Mouse (Mus musculus): ENCODE measurements at regions not wholly inside any gene's neighbourhood (a gene's known extent, or its start where the extent isn't known, plus 50 kb on each side); places are given as distances from the start of the nearest gene placed in this dataset.

DNA sequence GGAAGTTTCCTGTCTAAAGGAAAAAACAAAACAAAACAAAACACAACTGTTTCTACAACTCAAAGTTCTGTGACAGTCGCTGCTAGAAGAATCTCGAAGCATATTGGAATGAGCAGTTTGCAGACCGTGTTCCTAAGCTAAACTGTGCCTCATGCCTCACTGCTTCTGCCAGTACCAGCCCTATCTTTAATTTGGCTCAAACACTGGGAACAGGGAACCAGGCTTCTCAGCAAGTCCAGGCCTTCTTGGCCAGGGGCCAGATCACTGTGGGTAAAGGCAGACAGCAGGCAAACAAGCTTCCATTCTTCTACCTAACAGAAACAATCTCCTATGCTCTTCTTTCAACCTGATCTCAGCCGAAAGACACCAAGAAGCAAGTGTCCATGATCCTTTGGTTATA, 56.5 kb downstream of the Tmsb4x start:
- intact Hi-C loops (cut with DNase I) = loop anchor here (10.0 kb wide), 1 partner anchor 52 kb away; the partner anchor contains the start of gene Tmsb4x

DNA sequence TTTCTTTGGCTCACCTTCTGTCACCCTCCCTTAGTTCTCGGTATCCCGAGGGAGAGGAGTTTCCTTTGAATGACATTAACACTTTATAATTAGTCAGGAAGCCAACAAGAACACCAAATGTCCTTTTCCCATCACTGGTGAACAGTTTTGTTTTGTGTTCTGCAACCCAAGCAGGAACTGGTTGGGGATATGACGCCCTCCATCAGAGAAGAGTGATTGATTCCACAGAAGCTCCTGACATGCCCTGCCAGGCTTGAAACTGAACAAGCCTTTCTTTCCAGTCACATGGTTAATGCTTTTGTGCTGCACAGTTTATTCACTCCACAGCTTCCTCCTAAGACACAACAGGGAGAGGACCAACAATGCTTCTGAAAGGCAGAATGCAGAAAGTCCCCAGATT, 57.8 kb downstream of the Tmsb4x start:
- peak overlapping the region; percentile 75 for H3K27ac ChIP-seq
- intact Hi-C loops (cut with DNase I) = loop anchor here (10.0 kb wide), 1 partner anchor 53 kb away; the partner anchor contains the start of gene Tmsb4x
- peak; percentile 18 for DNase-seq
- no peak for TF ChIP-seq CTCF (IDR thresholded peaks at IDR 0.05)
- H3K4me3 ChIP-seq = no peak overlapping the region

More for the DNA sequence above, 56.5 kb downstream of the Tmsb4x start:
- Histone ChIP-seq H3K27ac (peak overlapping the region; percentile 66), H3K4me3 (no peak overlapping the region)
- peak; percentile 49 for DNase-seq
- TF ChIP-seq CTCF (IDR thresholded peaks at IDR 0.05) = no peak

DNA sequence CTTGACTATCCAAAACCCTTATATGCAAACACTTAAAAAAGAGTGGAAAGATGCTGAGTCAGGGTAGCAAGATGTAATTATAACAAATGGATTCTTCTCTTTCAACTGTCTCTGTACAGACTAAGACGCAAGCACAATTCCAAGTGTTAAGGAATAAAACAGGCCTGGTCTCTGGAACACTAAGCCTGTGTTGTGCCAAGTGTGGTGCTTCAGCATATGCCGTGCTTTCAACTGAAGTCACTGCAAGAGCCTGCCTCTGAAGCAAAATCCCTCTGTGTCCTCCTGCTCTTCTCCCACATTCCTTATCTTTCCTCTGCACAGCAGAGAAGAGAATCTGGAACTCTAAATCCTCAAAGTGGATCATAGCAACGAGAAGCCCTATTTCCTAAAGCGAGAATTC, 59.7 kb downstream of the Tmsb4x start:
- no peak for TF ChIP-seq CTCF (IDR thresholded peaks at IDR 0.05)
- Histone ChIP-seq H3K27ac (no peak overlapping the region), H3K4me3 (no peak overlapping the region)
- intact Hi-C loops (cut with DNase I) = loop anchor here (5.0 kb wide), 1 partner anchor 42 kb away; no protein-coding TSS in a partner anchor
- DNase-seq = no peak

DNA sequence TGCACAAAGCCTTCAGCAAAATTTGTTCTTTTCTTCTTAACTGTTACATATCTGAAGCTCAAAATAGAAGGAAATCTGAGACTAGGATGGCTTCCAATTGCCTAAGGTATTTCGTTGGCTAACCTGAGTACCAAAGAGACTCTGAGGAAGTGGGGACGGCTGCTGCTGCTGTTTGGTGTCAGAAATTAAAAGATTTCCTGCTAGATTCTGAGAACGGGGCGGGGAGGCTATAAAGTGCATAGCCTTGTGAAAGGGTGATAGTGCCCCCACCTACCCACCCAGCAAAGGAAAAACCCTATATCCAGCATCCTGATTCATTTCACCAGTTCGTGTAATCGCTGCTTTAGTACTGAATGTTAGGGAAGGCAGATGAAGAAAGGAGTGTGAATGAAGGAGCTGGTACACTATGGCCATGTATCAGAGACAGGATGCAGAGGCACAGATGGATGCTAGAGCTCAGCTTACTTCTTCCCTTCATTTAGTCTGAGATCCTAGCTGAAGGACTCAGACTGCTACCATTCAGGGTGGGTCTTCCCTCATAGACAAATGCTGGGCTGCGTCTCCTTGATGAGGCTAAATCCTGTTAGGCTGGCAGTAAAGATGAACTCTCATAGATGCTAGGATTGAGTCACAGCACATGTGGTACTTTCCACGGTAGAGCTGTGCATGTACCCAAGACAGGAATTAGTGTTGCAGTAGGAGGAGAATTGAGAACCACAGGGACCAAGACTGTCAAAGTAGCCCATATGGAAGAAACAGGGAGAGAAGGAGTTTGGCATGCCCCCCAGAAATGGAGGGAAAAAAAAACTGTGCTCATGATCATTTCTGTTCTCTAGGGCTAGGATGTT, 62.4 kb downstream of the Tmsb4x start:
- Histone ChIP-seq H3K27ac (peak overlapping the region; percentile 43; the same call in 1 of the 2 replicates), H3K4me3 (no peak overlapping the region)
- DNase-seq = no peak
- TF ChIP-seq CTCF (IDR thresholded peaks at IDR 0.05) = no peak
- intact Hi-C loops (cut with DNase I) = loop anchor here (5.0 kb wide), 1 partner anchor 39 kb away; no protein-coding TSS in a partner anchor

DNA sequence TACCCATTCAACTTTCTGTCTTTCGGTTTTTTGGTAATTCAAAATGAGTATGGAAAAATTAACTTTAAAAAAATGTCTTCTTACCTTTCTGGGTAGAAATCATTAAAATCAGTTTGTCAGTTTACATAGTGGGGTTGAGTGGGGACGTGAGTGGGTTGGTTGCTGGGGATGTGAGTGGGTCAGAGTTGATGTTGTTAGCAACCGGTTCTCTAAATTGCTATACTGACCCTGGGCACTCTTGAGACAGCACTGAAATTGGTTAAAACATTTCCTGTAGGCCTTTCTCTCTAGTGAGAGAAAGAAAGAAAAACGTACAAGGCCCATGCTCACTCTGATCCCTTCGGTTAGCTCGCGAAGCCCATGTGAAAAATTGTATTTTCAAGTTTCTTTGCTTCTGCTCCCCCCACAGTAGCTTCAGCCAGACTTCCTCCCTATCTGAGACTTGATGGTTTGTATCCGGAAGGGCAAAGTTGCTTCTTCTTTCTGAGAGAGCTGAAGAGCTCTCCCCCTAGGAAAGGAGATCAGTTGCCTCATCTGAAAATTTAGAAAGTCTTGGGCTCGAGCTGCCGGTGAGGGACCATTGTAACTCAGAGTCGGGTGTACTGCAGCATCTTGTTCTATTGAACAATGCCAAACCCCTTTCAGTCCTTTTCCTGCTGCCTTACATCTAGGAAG, 63.5 kb downstream of the Tmsb4x start:
- intact Hi-C loops (cut with DNase I) = loop anchor here (5.0 kb wide), 1 partner anchor 38 kb away; no protein-coding TSS in a partner anchor
- no peak for DNase-seq
- TF ChIP-seq CTCF (IDR thresholded peaks at IDR 0.05) = no peak
- H3K4me3 ChIP-seq = no peak overlapping the region
- peak overlapping the region; percentile 43 for H3K27ac ChIP-seq

DNA sequence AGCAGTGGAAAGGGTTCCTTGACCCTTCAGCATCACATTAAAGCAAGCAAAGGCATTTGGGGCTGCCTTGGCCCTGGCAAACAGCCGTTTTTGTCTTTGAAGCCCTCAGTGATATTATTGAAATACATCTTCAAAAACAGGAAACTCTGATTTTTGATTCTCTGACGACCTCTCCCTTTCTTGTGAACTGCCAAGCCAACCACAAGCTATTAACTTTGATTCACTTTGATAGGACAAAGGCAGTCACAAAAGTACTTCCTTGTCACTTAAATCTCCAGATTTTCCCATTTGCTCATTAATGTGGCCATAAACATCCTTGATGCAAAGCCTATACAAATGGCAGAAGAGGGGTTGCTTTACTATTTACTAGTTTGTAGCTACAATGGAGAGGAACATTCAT, 70.0 kb downstream of the Tmsb4x start:
- DNase-seq = no peak
- Histone ChIP-seq H3K27ac (no peak overlapping the region), H3K4me3 (no peak overlapping the region)
- intact Hi-C loops (cut with DNase I) = no loop called here
- TF ChIP-seq CTCF (IDR thresholded peaks at IDR 0.05) = no peak

DNA sequence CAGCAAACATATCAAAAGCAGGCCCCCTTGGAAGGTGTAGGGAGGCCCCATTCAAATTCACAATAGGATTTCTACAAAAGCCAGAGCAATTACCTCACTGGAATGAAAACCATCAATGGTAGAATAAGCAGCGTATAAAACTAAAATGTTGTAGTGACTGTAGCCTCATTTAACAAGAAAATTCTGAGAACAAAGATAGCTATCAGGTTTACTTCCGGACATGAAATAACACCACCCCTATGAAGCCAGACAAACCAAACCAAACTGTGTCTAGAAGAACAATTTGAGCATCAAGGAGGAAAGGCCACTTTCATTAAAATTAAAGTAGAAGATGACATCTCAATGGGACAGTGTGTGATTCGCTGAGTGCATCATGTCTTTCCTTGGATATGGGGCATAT, 74.9 kb downstream of the Tmsb4x start:
- intact Hi-C loops (cut with DNase I) = no loop called here
- H3K27ac ChIP-seq = no peak overlapping the region

DNA sequence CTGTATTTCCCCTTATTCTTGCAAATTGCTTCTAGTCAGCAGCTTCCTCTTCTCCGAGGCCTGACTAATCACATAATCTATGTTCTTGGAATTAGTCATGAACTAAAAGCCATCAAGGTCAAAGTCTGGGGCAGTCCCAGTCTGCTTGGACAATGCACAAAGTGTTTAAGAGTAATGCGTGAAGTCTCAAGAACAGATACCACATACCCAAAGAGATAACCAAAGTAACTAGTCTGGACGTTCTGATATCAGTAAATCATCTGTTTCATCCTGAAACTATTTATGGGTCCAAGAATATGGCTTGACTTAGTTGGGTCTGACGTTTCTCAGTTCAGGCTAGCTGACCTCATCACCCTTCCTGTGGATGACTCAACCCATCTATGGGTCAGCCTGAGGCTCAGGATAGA, 76.1 kb downstream of the Tmsb4x start:
- intact Hi-C loops (cut with DNase I) = no loop called here
- H3K4me3 ChIP-seq = no peak overlapping the region
- no peak for TF ChIP-seq CTCF (IDR thresholded peaks at IDR 0.05)
- no peak overlapping the region for H3K27ac ChIP-seq
- DNase-seq = no peak

More for the DNA sequence above, 74.9 kb downstream of the Tmsb4x start:
- TF ChIP-seq CTCF (IDR thresholded peaks at IDR 0.05) = no peak
- no peak overlapping the region for H3K4me3 ChIP-seq
- no peak for DNase-seq

DNA sequence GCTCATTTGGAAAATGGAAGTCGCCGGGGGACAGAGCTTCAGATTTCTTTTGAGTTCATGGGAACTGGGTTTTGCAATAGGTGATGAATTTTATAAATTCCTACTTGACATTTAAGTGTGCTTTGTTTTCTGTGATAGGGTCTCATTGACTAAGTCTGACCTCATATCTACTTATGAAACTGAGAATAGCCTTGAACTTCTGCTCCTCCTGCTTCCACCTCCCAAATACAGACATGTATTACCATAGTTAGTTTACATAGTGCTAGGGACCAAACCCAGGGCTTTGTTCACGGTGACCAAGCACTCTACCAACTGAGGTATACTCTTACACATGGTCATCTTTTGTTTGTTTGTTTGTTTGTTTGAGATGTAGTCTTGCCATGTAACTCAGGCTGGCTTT, 77.8 kb downstream of the Tmsb4x start:
- Histone ChIP-seq H3K4me3 (no peak overlapping the region), H3K27ac (no peak overlapping the region)
- intact Hi-C loops (cut with DNase I) = no loop called here
- no peak for DNase-seq
- TF ChIP-seq CTCF (IDR thresholded peaks at IDR 0.05) = no peak

DNA sequence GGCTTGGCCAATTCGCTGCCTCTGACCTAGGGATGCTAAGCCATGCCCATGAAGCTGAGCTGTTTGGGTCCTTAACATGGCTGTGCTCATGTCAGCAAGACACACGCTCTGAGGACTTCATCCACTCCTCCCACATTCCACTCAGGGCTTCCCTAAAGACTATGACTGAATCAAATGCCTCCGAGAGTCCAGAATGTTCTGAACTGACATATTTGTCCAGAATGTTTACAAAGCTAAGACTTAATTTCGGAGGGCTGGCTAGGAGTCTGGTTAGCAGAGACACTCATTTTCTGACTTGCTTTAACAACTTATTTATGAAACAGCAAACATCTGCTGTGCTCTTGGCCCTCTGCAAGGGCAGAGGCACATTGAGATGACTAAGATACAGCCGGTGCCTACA, 78.5 kb downstream of the Tmsb4x start:
- H3K4me3 ChIP-seq = no peak overlapping the region
- H3K27ac ChIP-seq = no peak overlapping the region
- no peak for DNase-seq
- intact Hi-C loops (cut with DNase I) = no loop called here
- TF ChIP-seq CTCF (IDR thresholded peaks at IDR 0.05) = no peak

DNA sequence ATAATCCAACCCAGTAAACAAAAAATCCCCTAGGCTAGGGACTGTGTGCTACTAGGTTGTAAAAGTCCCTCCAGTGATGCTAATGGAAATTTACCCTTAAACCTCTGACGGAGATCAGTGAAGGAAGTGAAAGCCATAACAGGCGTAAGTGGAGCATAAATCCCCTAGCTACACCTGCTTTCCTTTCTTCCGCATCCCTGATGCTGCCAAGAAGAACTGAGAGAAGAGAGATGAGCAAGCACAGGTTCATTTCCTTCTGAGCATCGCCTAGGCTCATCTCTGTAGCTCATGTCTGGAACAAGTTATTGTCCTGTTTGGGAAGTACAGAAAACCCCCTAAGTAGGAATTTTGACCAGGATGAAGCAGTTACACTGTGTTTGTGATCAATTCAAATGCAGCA, 89.8 kb downstream of the Tmsb4x start:
- no peak for TF ChIP-seq CTCF (IDR thresholded peaks at IDR 0.05)
- Histone ChIP-seq H3K27ac (no peak overlapping the region), H3K4me3 (no peak overlapping the region)
- intact Hi-C loops (cut with DNase I) = no loop called here
- no peak for DNase-seq

DNA sequence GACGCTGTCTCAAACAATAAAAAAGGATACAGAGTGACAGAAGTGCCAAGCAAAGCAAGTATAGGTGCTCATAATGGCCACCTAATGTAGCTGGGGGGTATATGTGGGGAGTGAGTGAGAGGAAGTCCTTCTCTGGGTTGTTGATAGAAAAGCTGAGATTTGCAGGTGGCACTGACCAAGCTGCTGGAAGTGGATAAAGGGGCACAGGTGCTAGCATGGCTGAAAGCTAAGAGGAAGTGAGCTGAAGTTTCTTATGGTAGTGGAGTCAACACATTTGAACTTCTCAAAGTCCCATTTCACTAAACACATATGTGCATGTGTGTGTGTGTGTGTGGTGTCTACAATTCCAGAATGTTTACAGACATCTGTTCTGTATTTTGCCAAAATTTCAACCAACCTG, 94.0 kb downstream of the Tmsb4x start:
- no peak for DNase-seq
- intact Hi-C loops (cut with DNase I) = no loop called here
- no peak for TF ChIP-seq CTCF (IDR thresholded peaks at IDR 0.05)

More for the DNA sequence above, 94.0 kb downstream of the Tmsb4x start:
- Histone ChIP-seq H3K27ac (no peak overlapping the region), H3K4me3 (no peak overlapping the region)

Measured in gastrocnemius, adult 2 months (tissue).